Mouse (Mus musculus): Measurements from ENCODE around the gene Ash1l. TPM values are rescaled to one million over a fixed set of nuclear protein-coding genes. Genes with fewer than 3 reads are reported as not detected.

The Ash1l gene
- polyA plus RNA-seq, 1 experiment from 2014 or later = 19.1 TPM

DNA sequence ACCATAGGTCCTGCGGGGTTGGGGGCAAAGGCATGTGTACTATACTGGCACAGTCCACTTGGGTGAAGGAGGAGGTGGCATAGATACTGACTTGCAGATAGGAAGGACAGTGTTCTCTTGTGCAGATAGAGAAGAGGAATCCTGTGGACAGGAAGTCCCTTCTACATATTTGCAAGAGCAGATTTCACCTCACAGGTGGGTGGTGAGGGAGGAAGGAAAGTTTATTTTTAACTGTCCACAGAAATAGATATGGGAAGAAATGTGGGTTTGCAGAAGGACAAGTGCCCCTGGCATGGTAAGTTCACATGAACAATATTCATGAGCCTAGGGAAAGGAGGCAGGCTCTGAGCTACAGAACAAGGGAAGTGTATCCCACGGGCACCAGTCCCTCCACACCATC, 133.7 kb downstream of the Ash1l start:
- peaks cover 66% of the 10 kb centered on the region for H3K36me3 ChIP-seq
- 78% methylated on average over 2 of the region's 2 CpGs for WGBS
- no peak for ATAC-seq (ENCODE audit: low FRiP score)

GRCm38 (mm10) chr3:89084654-89085190, 134.3 kb downstream of the Ash1l start:
- no peak for ATAC-seq (ENCODE audit: low FRiP score)
- no peak overlapping the region for H3K4me2 ChIP-seq
- H3K9me3 ChIP-seq (replicated peaks) = no peaks in the 10 kb centered on the region
- peaks cover 21% of the 10 kb centered on the region for H3K4me1 ChIP-seq
- H3K27me3 ChIP-seq (replicated peaks) = no peaks in the 10 kb centered on the region
- H3K27ac ChIP-seq (replicated peaks) = no peak overlapping the region
- H3K4me3 ChIP-seq (replicated peaks) = no peak overlapping the region
- WGBS = 86% methylated on average over 12 of the region's 12 CpGs
- no peak overlapping the region for H3K9ac ChIP-seq (replicated peaks)
- peaks cover 64% of the 10 kb centered on the region for H3K36me3 ChIP-seq

More for the DNA sequence above, 133.7 kb downstream of the Ash1l start:
- Histone ChIP-seq H3K4me2 (no peak overlapping the region), H3K4me1 (peaks cover 15% of the 10 kb centered on the region), H3K4me3 (replicated peaks) (no peak overlapping the region), H3K9me3 (replicated peaks) (no peaks in the 10 kb centered on the region), H3K27me3 (replicated peaks) (no peaks in the 10 kb centered on the region), H3K9ac (replicated peaks) (no peak overlapping the region), H3K27ac (replicated peaks) (no peak overlapping the region)

- H3K4me1 ChIP-seq = peaks cover 45% of the 10 kb centered on the region
- no peak overlapping the region for H3K27ac ChIP-seq (replicated peaks)
- ATAC-seq (ENCODE audit: low FRiP score) = no peak
- H3K27me3 ChIP-seq (replicated peaks) = no peaks in the 10 kb centered on the region
- H3K36me3 ChIP-seq = peaks cover 56% of the 10 kb centered on the region
- 36% methylated on average over 21 of the region's 21 CpGs for WGBS
- no peak overlapping the region for H3K9ac ChIP-seq (replicated peaks)
- peak overlapping the region; percentile 32 for H3K4me2 ChIP-seq
- no peaks in the 10 kb centered on the region for H3K9me3 ChIP-seq (replicated peaks)
- H3K4me3 ChIP-seq (replicated peaks) = no peak overlapping the region
Measured at GRCm38 (mm10) chr3:89087338-89088110, 137.1 kb downstream of the Ash1l start.

GRCm38 (mm10) chr3:89088974-89089373, 138.6 kb downstream of the Ash1l start:
- no peak for ATAC-seq (ENCODE audit: low FRiP score)
- H3K4me2 ChIP-seq = peak overlapping the region; percentile 98

DNA sequence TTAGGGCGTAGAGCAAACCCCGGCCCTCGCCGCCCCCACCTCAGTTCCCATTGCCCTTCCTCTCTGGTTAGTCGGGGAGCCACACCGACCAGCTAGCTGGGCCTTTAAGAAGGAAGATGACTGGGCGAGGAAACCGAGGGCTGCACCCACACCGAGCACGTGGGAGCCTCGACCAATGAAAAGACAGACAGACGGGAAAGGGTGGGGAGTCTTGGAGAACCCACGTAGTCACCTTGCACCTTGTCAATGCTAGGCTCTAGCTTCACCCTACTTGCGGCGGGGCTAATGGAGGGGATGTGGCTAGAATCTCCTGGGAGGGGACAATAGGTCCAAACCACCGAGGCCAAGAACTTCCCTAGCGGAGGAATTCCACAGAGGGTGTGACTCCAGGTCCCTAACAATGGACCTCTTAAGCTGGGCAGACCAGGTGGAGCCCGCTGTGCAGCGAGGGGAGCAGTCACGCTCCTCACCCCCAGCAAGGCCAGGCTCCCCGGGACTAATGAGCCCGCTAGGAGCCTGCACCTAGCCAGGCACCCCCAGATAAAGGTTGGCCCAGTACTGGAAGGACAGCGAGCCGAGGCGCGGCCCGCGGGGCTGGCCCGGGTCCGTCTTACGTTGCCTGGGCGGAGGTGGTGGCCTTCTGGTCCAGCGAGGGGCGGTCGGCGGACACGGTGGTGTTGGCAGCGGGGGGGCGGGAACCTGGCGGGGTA, 139.6 kb downstream of the Ash1l start:
- peaks cover 51% of the 10 kb centered on the region for H3K36me3 ChIP-seq
- under 1% methylated on average over 40 of the region's 40 CpGs for WGBS
- no peaks in the 10 kb centered on the region for H3K9me3 ChIP-seq (replicated peaks)
- peak; percentile 67 for ATAC-seq (ENCODE audit: low FRiP score)
- peaks cover 56% of the 10 kb centered on the region for H3K4me1 ChIP-seq
- H3K27me3 ChIP-seq (replicated peaks) = no peaks in the 10 kb centered on the region
- peak overlapping the region; percentile 78 for H3K9ac ChIP-seq (replicated peaks)
- peak overlapping the region; percentile 78 for H3K27ac ChIP-seq (replicated peaks)
- peak overlapping the region; percentile 98 for H3K4me2 ChIP-seq
- peak overlapping the region; percentile 61 for H3K4me3 ChIP-seq (replicated peaks)

More at GRCm38 (mm10) chr3:89088974-89089373, 138.6 kb downstream of the Ash1l start:
- Histone ChIP-seq H3K27ac (replicated peaks) (no peak overlapping the region), H3K4me1 (peaks cover 55% of the 10 kb centered on the region), H3K9ac (replicated peaks) (peak overlapping the region; percentile 78), H3K36me3 (peaks cover 53% of the 10 kb centered on the region), H3K27me3 (replicated peaks) (no peaks in the 10 kb centered on the region), H3K4me3 (replicated peaks) (peak overlapping the region; percentile 61; the same call in 1 of the 2 replicates), H3K9me3 (replicated peaks) (no peaks in the 10 kb centered on the region)
- WGBS = 68% methylated on average over 14 of the region's 14 CpGs

DNA sequence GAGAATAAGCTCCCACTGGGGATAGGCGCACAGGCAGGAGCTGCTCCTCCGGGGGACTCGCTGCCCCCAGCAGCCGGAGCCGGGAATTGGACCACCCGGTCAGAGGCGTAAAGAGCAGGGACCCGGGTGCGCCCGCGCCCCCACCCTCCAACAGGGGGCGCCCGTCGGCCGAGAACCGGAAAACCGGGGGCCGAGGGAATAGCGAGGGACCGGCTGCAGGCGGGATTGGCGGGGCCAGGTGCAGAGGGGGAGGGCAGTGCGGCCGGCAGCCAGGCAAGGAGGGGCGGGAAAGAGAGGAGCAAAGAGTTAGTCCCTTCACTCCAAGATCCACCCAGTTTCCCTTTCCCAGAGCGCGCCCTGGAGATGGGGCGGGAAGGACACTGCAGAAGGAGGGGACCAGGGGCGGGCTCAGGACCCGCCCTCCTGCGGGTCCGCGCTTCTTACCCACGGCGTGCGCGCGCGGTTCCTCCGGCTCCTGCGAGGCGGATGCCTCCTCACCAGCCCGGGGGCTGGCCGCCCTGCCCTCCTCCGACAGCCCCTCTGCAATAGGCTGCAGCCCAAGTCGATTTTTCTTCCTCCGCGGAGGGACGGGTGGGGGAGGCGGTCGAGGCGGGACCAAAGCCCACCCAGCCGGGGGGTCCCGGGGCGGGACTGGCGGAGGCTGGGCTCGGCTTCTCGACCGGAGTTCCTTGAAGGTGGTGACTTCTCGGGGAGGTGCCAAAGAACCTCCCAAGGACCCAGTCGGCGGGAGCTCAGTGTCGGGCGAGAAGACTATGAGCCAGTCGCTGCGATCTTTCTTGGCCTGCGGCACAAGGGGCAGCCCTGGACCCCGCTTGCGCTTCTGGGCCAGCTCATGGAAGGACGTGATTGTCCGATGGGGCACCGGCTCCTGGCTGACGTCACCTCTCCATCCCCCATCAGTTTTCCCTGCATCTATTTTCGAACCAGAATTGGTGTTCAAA, 140.6 kb downstream of the Ash1l start:
- ATAC-seq (ENCODE audit: low FRiP score) = peak; percentile 32
- peaks cover 56% of the 10 kb centered on the region for H3K4me1 ChIP-seq
- peaks cover 51% of the 10 kb centered on the region for H3K36me3 ChIP-seq

DNA sequence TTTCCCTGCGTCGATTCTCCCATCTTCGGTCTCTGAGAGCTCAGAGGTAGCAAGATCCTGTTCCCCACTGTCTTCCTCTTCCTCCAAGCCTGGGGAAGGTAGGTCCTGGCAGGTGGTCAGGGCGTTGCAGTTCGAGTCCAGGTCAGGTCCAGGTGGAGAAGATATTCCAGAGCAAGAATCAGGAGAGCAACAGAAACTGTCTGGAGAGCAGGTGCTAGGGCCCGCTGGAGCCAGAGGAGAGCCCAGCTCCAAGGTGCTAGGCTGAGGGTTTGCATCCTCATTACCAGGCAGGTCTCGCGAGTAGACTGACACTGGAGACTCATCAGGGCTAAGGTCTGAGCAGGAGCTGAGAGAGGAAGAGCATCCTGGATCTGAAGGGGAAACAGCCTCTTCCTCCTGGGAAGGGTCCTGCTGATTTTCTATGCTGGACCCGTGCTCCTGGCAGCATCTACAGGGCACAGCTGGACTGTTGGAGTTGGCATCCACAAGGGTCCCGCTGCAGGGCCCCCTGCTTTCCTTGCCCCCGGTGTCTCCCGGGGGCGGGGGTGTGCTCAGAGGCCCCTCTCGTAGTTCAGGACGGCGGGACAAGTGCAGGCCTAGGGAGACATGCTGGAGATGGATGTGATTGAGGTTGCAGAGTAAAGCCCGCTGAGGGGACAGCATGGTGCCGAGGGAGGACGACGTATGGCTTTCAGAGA, 141.5 kb downstream of the Ash1l start:
- 5% methylated on average over 20 of the region's 20 CpGs for WGBS
- Histone ChIP-seq H3K4me2 (peak overlapping the region; percentile 98), H3K9me3 (replicated peaks) (no peaks in the 10 kb centered on the region), H3K36me3 (peaks cover 51% of the 10 kb centered on the region), H3K4me3 (replicated peaks) (peak overlapping the region; percentile 61), H3K9ac (replicated peaks) (peak overlapping the region; percentile 78), H3K27ac (replicated peaks) (peak overlapping the region; percentile 78), H3K27me3 (replicated peaks) (no peaks in the 10 kb centered on the region), H3K4me1 (peaks cover 56% of the 10 kb centered on the region)
- no peak for ATAC-seq (ENCODE audit: low FRiP score)

More for the DNA sequence above, 140.6 kb downstream of the Ash1l start:
- 1% methylated on average over 66 of the region's 74 CpGs for whole genome bisulfite sequencing
- Histone ChIP-seq H3K9ac (replicated peaks) (peak overlapping the region; percentile 78), H3K4me2 (peak overlapping the region; percentile 98), H3K9me3 (replicated peaks) (no peaks in the 10 kb centered on the region), H3K27ac (replicated peaks) (peak overlapping the region; percentile 78), H3K4me3 (replicated peaks) (peak overlapping the region; percentile 61), H3K27me3 (replicated peaks) (no peaks in the 10 kb centered on the region)

DNA sequence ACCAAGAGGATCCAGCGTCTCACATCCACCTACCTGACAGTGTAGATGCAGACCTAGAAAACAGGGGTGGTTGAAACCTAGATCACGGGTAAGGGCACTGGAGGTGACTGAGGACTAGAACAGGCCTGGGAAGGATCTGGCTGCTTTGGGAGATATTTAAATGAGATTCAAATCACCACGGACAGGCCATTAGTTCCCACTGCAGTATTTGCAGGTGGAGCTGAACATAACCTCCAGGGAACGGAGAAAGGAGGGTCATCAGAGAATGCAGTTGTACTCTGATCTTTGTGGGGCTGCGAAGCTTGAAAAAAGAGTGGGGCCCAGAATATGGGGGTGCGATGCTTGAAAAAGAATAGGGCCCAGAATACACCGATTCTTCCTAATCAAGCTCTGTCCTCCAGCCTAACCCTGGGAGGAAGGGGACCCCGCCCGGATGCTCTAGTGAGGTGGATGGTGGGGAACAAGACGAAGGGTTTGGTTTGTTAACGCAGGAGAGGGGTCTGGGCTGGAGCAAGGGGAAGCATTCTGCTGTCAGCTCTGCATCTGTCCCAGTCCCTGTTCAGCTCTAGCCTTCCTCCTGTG, 142.2 kb downstream of the Ash1l start:
- H3K4me1 ChIP-seq = peaks cover 54% of the 10 kb centered on the region
- H3K27me3 ChIP-seq (replicated peaks) = no peaks in the 10 kb centered on the region
- no peaks in the 10 kb centered on the region for H3K9me3 ChIP-seq (replicated peaks)
- peak overlapping the region; percentile 78 for H3K27ac ChIP-seq (replicated peaks)
- H3K9ac ChIP-seq (replicated peaks) = peak overlapping the region; percentile 78
- 11% methylated on average over 11 of the region's 11 CpGs for WGBS
- H3K36me3 ChIP-seq = peaks cover 51% of the 10 kb centered on the region
- peak; percentile 36 for ATAC-seq (ENCODE audit: low FRiP score)
- peak overlapping the region; percentile 61 for H3K4me3 ChIP-seq (replicated peaks)
- H3K4me2 ChIP-seq = peak overlapping the region; percentile 98

GRCm38 (mm10) chr3:89093175-89093574, 142.8 kb downstream of the Ash1l start, which contains the start of gene Rusc1:
TSS of gene Rusc1 (minus strand) at chr3:89093311.
- peak within 1 kb of the TSS; percentile 78 for H3K9ac ChIP-seq (replicated peaks)
- H3K4me2 ChIP-seq = peak within 1 kb of the TSS; percentile 98
- H3K27me3 ChIP-seq (replicated peaks) = no peaks in the 10 kb centered on the region
- H3K9me3 ChIP-seq (replicated peaks) = no peaks in the 10 kb centered on the region
- H3K4me1 ChIP-seq = peaks cover 49% of the 10 kb centered on the region
- 2% methylated on average over 18 of the region's 18 CpGs for WGBS
- H3K27ac ChIP-seq (replicated peaks) = peak within 1 kb of the TSS; percentile 78
- peak within 1 kb of the TSS; percentile 61 for H3K4me3 ChIP-seq (replicated peaks)
- peak; percentile 91 for ATAC-seq (ENCODE audit: low FRiP score)
- peaks cover 51% of the 10 kb centered on the region for H3K36me3 ChIP-seq

DNA sequence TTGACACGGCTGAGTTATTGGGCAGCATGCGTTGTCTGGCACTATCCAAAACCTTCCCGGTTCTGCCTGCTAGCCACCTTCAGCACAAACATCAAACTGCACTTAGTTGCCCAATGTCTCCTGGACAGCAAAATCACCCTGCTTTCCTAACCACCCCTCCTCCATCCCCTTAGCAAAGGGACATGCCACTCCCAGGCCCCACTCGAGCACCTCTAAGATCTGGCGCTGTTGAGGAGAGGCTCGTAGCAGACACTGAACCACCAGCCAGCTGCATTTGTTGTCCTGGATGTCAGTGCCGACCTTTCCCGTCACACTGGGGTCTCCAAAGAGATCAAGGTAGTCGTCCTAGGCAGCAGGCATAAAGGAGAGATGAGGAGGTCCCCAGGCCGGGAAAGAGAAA, 143.6 kb downstream of the Ash1l start:
- Histone ChIP-seq H3K36me3 (peaks cover 51% of the 10 kb centered on the region), H3K4me3 (replicated peaks) (no peak overlapping the region), H3K9ac (replicated peaks) (no peak overlapping the region), H3K27me3 (replicated peaks) (no peaks in the 10 kb centered on the region), H3K4me2 (0 out of 2 replicates have a peak overlapping the region, but pooled peaks have one; percentile 98), H3K4me1 (peaks cover 44% of the 10 kb centered on the region), H3K27ac (replicated peaks) (0 out of 2 replicates have a peak overlapping the region, but pooled peaks have one; percentile 78), H3K9me3 (replicated peaks) (no peaks in the 10 kb centered on the region)
- ATAC-seq (ENCODE audit: low FRiP score) = no peak
- WGBS = 88% methylated on average over 10 of the region's 10 CpGs

Data from neural tube, embryonic 15.5 days (tissue).